In genomic region chr2:155946069-155946468, GRCm38 (mm10) we compare ENCODE assay signal across 9 mouse cellular contexts. TPM values are rescaled to one million over a fixed set of nuclear protein-coding genes. Genes with fewer than 3 reads are reported as not detected.
DNase-seq lines count a peak whose midpoint lies in the region; ATAC-seq lines count a peak whose summit lies in the region.
"Had no signal": no experiment of that assay in that cellular context is flagged by ENCODE, and none has a peak within 500 bp of the region (broad histone marks: within the 10 kb centered on the region; RNA-seq: fewer than 3 reads in every experiment).

No protein-coding gene starts in this region.

- H3K4me2 ChIP-seq in limb, embryonic 12.5 days, result 0 out of 2 replicates have a peak overlapping the region, but pooled peaks have one; percentile 64

- peaks cover 80% of the 10 kb centered on the region for H3K4me1 ChIP-seq in limb, embryonic 12.5 days (replicated peaks)

- 0 out of 2 replicates have a peak, but pooled peaks have one; percentile 17 for ATAC-seq in limb, embryonic 12.5 days (ENCODE audit: insufficient number of reproducible peaks, insufficient read depth, low FRiP score, low TSS enrichment, low read depth)
- ATAC-seq in neutrophil, adult 5-6 weeks (ENCODE audit: extremely low read depth, insufficient number of reproducible peaks, low FRiP score, poor library complexity, severe bottlenecking), result peak; percentile 33; the same call in 1 of the 2 replicates

- no peaks in the 10 kb centered on the region for H3K9me3 ChIP-seq in limb, embryonic 12.5 days

- peak overlapping the region; percentile 94 for H3K27ac ChIP-seq in limb, embryonic 12.5 days

- peak; percentile 58 for DNase-seq in layer of hippocampus, adult 11-12 months (ENCODE audit: low spot score)
- no peak for DNase-seq in layer of hippocampus, adult 9-10 months (ENCODE audit: low spot score)
- peak; percentile 92 for DNase-seq in NIH3T3 (ENCODE audit: low read depth)
- DNase-seq in cerebellum, postnatal 4 days (ENCODE audit: low spot score in 2 of 2), result peak; percentile 55 to 76
- peak; percentile 38 for DNase-seq in gastrocnemius, postnatal 25 days
- DNase-seq in urinary bladder, adult 2 months (ENCODE audit: low spot score), result peak; percentile 65

- 3% methylated on average over 7 of the region's 7 CpGs for WGBS in limb, embryonic 12.5 days

- no peak overlapping the region for H3K9ac ChIP-seq in limb, embryonic 12.5 days (replicated peaks)

- H3K36me3 ChIP-seq in limb, embryonic 12.5 days, result peaks cover 14% of the 10 kb centered on the region

- H3K27me3 ChIP-seq in limb, embryonic 12.5 days, result no peaks in the 10 kb centered on the region; the same call in 1 of the 2 replicates

- H3K4me3 ChIP-seq in limb, embryonic 12.5 days (replicated peaks), result no peak overlapping the region

RNA-seq across cellular contexts. Expression of gene Gdf5, which starts 0.9 kb away (rescaled TPM):
- total RNA-seq in gastrocnemius, postnatal 25 days (2021), result not detected
- polyA plus RNA-seq in limb, embryonic 12.5 days (2016; fragmentation: Nextera tagmentation; extraction: Ambion mirVana), result 59.4 and 66.1 TPM in 2 replicates
- total RNA-seq in neutrophil, adult 5-6 weeks (2017), result not detected in 2 replicates
- polyA plus RNA-seq in urinary bladder, adult 2 months (2012; rRNA removed), result 1.5 and 1.7 TPM in 2 replicates

RNA-seq across cellular contexts. Expression of gene Gm15557, which starts 5.5 kb away (rescaled TPM):
- total RNA-seq in gastrocnemius, postnatal 25 days (2021), result not detected
- 0.40 and 0.72 TPM in 2 replicates for polyA plus RNA-seq in limb, embryonic 12.5 days (2016; fragmentation: Nextera tagmentation; extraction: Ambion mirVana)
- not detected in 2 replicates for total RNA-seq in neutrophil, adult 5-6 weeks (2017)
- not detected in 2 replicates for polyA plus RNA-seq in urinary bladder, adult 2 months (2012; rRNA removed)
- polyA plus RNA-seq: heart, embryonic 14.5 days had no signal

RNA-seq across cellular contexts. Expression of gene Cep250, which starts 10.2 kb away (rescaled TPM):
- total RNA-seq in gastrocnemius, postnatal 25 days (2021), result 1 to 10 TPM; 3.6 to 5.9 TPM
- polyA plus RNA-seq in limb, embryonic 12.5 days (2016; fragmentation: Nextera tagmentation; extraction: Ambion mirVana), result 35.1 and 40.6 TPM in 2 replicates
- total RNA-seq in neutrophil, adult 5-6 weeks (2017), result 66.2 and 69.1 TPM in 2 replicates
- polyA plus RNA-seq in urinary bladder, adult 2 months (2012; rRNA removed), result 11.7 and 13.4 TPM in 2 replicates

RNA-seq across cellular contexts. Expression of gene Uqcc1, which starts 16.0 kb away (rescaled TPM):
- 100 to 1,000 TPM; 140 to 156 TPM for total RNA-seq in gastrocnemius, postnatal 25 days (2021)
- 64.8 and 66.9 TPM in 2 replicates for polyA plus RNA-seq in limb, embryonic 12.5 days (2016; fragmentation: Nextera tagmentation; extraction: Ambion mirVana)
- total RNA-seq in neutrophil, adult 5-6 weeks (2017), result 20.6 and 23.1 TPM in 2 replicates
- 47.0 and 60.2 TPM in 2 replicates for polyA plus RNA-seq in urinary bladder, adult 2 months (2012; rRNA removed)
